Mouse (Mus musculus): ENCODE results near the gene Tmsb15b1. TPM values are rescaled to one million over a fixed set of nuclear protein-coding genes. Genes with fewer than 3 reads are reported as not detected.
"Not testable (repeated sequence)": the region's sequence is repeated elsewhere in the genome, so short reads cannot be mapped to it uniquely, and the experiment has no call there.

Gene Tmsb15b1
- polyA plus RNA-seq, 1 experiment from 2014 or later, result 13.6 TPM

GRCm38 (mm10) chrX:136958300-136958699, 18.4 kb downstream of the Tmsb15b1 start:
- H3K27ac ChIP-seq; H3K4me1 ChIP-seq; H3K27me3 ChIP-seq (ENCODE audit: insufficient read depth, poor library complexity, severe bottlenecking); H3K36me3 ChIP-seq; DNase-seq (ENCODE audit: low spot score); H3K9me3 ChIP-seq: not testable (repeated sequence)
- H3K4me3 ChIP-seq, result peak overlapping the region; percentile 44; the same call in 1 of the 2 replicates
- 63% methylated on average over 5 of the region's 5 CpGs for WGBS

GRCm38 (mm10) chrX:136957583-136958279, 18.9 kb downstream of the Tmsb15b1 start:
- H3K4me1 ChIP-seq; H3K9me3 ChIP-seq; H3K36me3 ChIP-seq; H3K27me3 ChIP-seq (ENCODE audit: insufficient read depth, poor library complexity, severe bottlenecking); H3K27ac ChIP-seq: not testable (repeated sequence)
- DNase-seq (ENCODE audit: low spot score), result peak; percentile 75
- WGBS, result 26% methylated on average over 13 of the region's 13 CpGs
- H3K4me3 ChIP-seq, result peak overlapping the region; percentile 44

- DNase-seq (ENCODE audit: low spot score), result no peak
- Histone ChIP-seq H3K9me3 (no peaks in the 10 kb centered on the region), H3K4me1 (no peaks in the 10 kb centered on the region), H3K27me3 (ENCODE audit: insufficient read depth, poor library complexity, severe bottlenecking) (no peaks in the 10 kb centered on the region), H3K27ac (no peak overlapping the region), H3K36me3 (no peaks in the 10 kb centered on the region), H3K4me3 (no peak overlapping the region)
- WGBS, result 38% methylated on average over 3 of the region's 3 CpGs
Measured at GRCm38 (mm10) chrX:136937985-136938384, 38.7 kb downstream of the Tmsb15b1 start.

- H3K27ac ChIP-seq, result no peak within 1 kb of the TSS
- H3K36me3 ChIP-seq, result no peaks in the 10 kb centered on the region
- 91% methylated on average over 14 of the region's 14 CpGs for WGBS
- DNase-seq (ENCODE audit: low spot score), result no peak
- no peaks in the 10 kb centered on the region for H3K4me1 ChIP-seq
- H3K27me3 ChIP-seq (ENCODE audit: insufficient read depth, poor library complexity, severe bottlenecking), result no peaks in the 10 kb centered on the region
- H3K9me3 ChIP-seq, result no peaks in the 10 kb centered on the region
- no peak within 1 kb of the TSS for H3K4me3 ChIP-seq
Measured at GRCm38 (mm10) chrX:136927031-136927430, 49.6 kb downstream of the Tmsb15b1 start, which contains the start of gene H2bfm. H2bfm (plus strand) TSS chrX:136927325.

- DNase-seq (ENCODE audit: low spot score), result no peak
Measured at GRCm38 (mm10) chrX:136925863-136926262, 50.8 kb downstream of the Tmsb15b1 start.

More at GRCm38 (mm10) chrX:136925863-136926262, 50.8 kb downstream of the Tmsb15b1 start:
- no peaks in the 10 kb centered on the region for H3K9me3 ChIP-seq
- no peaks in the 10 kb centered on the region for H3K36me3 ChIP-seq
- no peak overlapping the region for H3K4me3 ChIP-seq
- no peaks in the 10 kb centered on the region for H3K4me1 ChIP-seq
- no peak overlapping the region for H3K27ac ChIP-seq
- no peaks in the 10 kb centered on the region for H3K27me3 ChIP-seq (ENCODE audit: insufficient read depth, poor library complexity, severe bottlenecking)

Other genes with a start within 250 kb of the Tmsb15b1 start
- gene Morf4l2, start 233.2 kb downstream of the Tmsb15b1 start, polyA plus RNA-seq (2016; fragmentation: Nextera tagmentation; extraction: Ambion mirVana), result 448 and 541 TPM in 2 replicates
- gene Glra4, start 196.7 kb downstream of the Tmsb15b1 start, polyA plus RNA-seq (2016; fragmentation: Nextera tagmentation; extraction: Ambion mirVana), result 0.15 and 0.21 TPM in 2 replicates
- gene Plp1, start 154.2 kb downstream of the Tmsb15b1 start, polyA plus RNA-seq (2016; fragmentation: Nextera tagmentation; extraction: Ambion mirVana), result 2.7 and 3.2 TPM in 2 replicates
- 0.05 and 0.20 TPM in 2 replicates for gene Rab9b, start 108.1 kb downstream of the Tmsb15b1 start, polyA plus RNA-seq (2016; fragmentation: Nextera tagmentation; extraction: Ambion mirVana)
- gene H2bfm, start 49.5 kb downstream of the Tmsb15b1 start, polyA plus RNA-seq (2016; fragmentation: Nextera tagmentation; extraction: Ambion mirVana), result not detected in 2 replicates
- 19.7 and 28.3 TPM in 2 replicates for gene Tmsb15b2, start 1.4 kb downstream of the Tmsb15b1 start, polyA plus RNA-seq (2016; fragmentation: Nextera tagmentation; extraction: Ambion mirVana)
- 1.4 and 2.4 TPM in 2 replicates for gene Tmsb15l, start within 50 bp of the Tmsb15b1 start, polyA plus RNA-seq (2016; fragmentation: Nextera tagmentation; extraction: Ambion mirVana)
- 4.0 and 8.6 TPM in 2 replicates for gene Zcchc18, start 16.3 kb upstream of the Tmsb15b1 start, polyA plus RNA-seq (2016; fragmentation: Nextera tagmentation; extraction: Ambion mirVana)
- 6.1 and 6.3 TPM in 2 replicates for gene Slc25a53, start 61.4 kb upstream of the Tmsb15b1 start, polyA plus RNA-seq (2016; fragmentation: Nextera tagmentation; extraction: Ambion mirVana)
- 8.4 and 9.1 TPM in 2 replicates for gene Fam199x, start 72.7 kb upstream of the Tmsb15b1 start, polyA plus RNA-seq (2016; fragmentation: Nextera tagmentation; extraction: Ambion mirVana)
- gene Esx1, start 145.2 kb upstream of the Tmsb15b1 start, polyA plus RNA-seq (2016; fragmentation: Nextera tagmentation; extraction: Ambion mirVana), result 0.25 TPM in 1 of 2 replicates, not detected in the other